Mouse (Mus musculus): ENCODE results near the gene Map4k4.

DNA sequence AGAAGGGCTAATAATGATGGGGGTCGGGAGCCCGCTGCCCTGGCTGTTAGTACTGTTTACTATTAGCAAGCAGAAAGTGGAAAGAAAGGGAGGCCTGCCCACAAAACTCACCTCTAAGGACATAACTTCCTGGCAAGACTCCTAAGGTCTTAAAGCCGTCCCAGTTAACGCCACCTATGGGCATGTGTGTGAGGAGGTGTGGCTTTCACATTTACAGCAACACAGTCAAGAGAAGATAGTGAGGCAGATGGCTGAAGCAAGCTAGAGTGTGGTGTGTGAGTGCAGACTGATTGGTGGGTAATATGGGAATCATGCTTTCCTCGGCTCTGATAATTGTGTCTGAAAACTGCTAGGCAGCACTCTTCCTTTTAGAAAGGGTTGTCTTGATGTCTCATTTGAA, 48.5 kb downstream of the Map4k4 start:
- TF ChIP-seq GATA1 (IDR thresholded peaks at IDR 0.05; ENCODE audit: borderline replicate concordance, low read length), result no peak
- TF ChIP-seq FLI1 (IDR thresholded peaks at IDR 0.05; ENCODE audit: low read length), result no peak

All from megakaryocyte, embryonic 14.5 days (primary cell).